Mouse (Mus musculus): Measurements from ENCODE around the gene Cfap74. TPM values are rescaled to one million over a fixed set of nuclear protein-coding genes. Genes with fewer than 3 reads are reported as not detected.
"Not testable (repeated sequence)": the region's sequence is repeated elsewhere in the genome, so short reads cannot be mapped to it uniquely, and the experiment has no call there.

Cfap74 gene
- polyA plus RNA-seq, 1 experiment from 2014 or later, result 2.3 TPM

DNA sequence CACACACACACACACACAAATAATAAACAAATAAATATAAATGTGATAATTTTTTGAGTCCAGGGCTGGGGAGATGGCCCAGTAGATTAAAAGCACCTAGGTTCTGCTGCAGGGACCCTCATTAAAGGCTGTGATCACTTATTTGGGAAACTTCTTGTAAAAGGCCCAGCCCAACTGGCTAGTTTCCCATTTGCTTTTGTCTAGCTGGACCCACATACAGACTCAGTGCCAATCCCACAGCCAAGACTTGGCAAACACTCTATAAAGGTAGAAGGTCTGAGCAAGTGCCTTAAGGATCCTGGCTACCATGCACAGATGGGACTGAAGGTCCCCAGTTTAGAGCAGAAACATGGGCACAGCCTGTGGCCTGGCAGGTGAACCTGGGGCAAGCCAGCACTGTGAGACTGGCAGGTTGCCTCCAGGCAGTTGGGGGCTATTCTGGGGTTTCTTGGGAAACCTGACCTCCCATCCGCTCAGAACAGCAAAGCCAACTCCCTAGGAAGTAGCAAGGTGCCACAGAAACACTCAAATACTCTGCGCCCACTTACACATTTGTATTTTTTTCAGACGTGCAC, 63.8 kb downstream of the Cfap74 start:
- WGBS, result 73% methylated on average over 3 of the region's 3 CpGs
- H3K9me3 ChIP-seq (replicated peaks), result no peaks in the 10 kb centered on the region
- H3K27me3 ChIP-seq, result no peaks in the 10 kb centered on the region
- H3K4me1 ChIP-seq, result peaks cover 14% of the 10 kb centered on the region; the same call in 1 of the 2 replicates
- no peak for ATAC-seq (replicated peaks; ENCODE audit: low FRiP score)
- no peak overlapping the region for H3K4me3 ChIP-seq (replicated peaks)
- H3K9ac ChIP-seq, result no peak overlapping the region
- no peak overlapping the region for H3K4me2 ChIP-seq
- no peaks in the 10 kb centered on the region for H3K36me3 ChIP-seq
- H3K27ac ChIP-seq, result no peak overlapping the region

DNA sequence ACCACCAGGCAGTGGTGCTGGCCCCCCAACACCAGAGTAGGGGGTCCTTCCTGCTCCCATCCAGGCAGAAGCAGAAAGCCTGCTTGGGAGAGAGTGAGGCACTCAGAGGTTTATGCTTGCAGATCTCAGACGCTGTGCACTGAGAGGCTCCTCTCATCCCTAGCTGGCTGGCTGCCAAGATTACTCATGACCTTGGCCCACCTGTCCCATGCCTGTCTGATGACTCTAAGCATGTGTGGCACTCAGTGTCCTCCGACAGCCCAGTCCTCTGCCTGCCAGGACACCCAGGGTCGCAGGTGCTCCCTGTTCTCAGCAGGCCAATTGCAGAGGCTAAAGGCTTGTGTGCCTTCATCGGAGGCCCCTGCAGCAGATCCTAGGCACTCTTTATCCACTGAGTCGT, 64.3 kb downstream of the Cfap74 start:
- Histone ChIP-seq H3K27ac (no peak overlapping the region), H3K36me3 (no peaks in the 10 kb centered on the region), H3K4me2 (no peak overlapping the region), H3K4me3 (replicated peaks) (no peak overlapping the region), H3K4me1 (peaks cover 14% of the 10 kb centered on the region; the same call in 1 of the 2 replicates), H3K9me3 (replicated peaks) (no peaks in the 10 kb centered on the region), H3K27me3 (no peaks in the 10 kb centered on the region), H3K9ac (no peak overlapping the region)
- 57% methylated on average over 5 of the region's 5 CpGs for WGBS
- 0 out of 2 replicates have a peak, but pooled peaks have one; percentile 34 for ATAC-seq (replicated peaks; ENCODE audit: low FRiP score)

DNA sequence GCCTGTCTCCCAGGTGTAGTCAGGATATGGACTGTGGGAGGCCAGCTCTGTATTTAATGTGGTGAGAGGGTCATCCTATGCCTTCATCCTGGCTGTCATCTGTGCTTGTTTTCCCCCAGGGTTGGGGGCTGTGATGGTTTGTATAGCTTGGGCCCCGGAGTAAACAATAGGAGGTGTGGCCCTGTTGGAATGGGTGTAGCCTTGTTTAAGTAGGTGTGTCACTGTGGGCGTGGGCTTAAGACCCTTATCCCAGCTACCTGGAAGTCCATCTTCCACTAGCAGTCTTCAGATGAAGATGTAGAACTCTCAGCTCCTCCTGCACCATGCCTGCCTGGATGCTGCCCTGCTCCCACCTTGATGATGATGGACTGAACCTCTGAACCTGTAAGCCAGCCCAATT, 64.8 kb downstream of the Cfap74 start:
- not testable (repeated sequence) for ATAC-seq (replicated peaks; ENCODE audit: low FRiP score); H3K27ac ChIP-seq; H3K36me3 ChIP-seq; H3K9me3 ChIP-seq (replicated peaks); H3K27me3 ChIP-seq; H3K9ac ChIP-seq; H3K4me3 ChIP-seq (replicated peaks); H3K4me2 ChIP-seq
- H3K4me1 ChIP-seq, result peaks cover 14% of the 10 kb centered on the region; the same call in 1 of the 2 replicates
- 44% methylated on average over 2 of the region's 2 CpGs for WGBS

DNA sequence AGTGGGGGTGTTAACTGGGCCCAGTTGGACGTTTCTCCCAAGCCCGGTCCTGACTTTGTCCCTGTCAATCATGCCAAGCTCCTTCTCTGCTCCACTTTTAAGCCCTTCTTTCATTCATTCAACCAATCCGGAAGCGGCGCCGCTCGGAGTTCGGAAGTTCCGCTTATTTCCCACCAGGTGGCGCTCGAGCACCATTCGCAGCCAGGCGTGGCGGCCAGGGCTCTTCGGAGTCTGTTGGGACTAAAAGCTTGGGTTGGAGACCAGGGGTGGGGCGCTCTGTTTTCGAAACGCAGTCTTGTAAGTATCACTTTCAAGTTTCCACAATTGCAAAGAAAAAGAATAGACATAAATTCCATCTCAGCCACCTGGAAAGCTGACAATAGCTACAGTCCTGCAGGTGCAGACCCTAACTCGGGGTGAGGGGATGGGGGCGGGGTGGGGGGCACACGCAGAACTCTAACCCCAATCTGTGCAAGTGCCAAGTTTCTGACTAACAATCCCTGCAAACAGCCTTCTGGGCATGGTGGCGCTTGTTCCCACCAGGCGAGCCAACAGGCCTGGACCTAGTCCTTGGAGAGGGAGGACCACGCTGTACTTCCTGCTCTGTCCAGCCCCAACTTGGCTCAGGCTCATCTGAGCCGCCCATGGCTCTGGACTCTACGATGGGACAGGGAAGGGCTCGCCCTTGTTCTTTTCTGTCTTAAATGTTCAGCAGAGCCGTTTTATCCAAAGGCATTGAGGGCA, 72.6 kb downstream of the Cfap74 start:
- Histone ChIP-seq H3K4me3 (replicated peaks) (peak overlapping the region; percentile 27), H3K27ac (no peak overlapping the region), H3K4me1 (peaks cover 27% of the 10 kb centered on the region), H3K9me3 (replicated peaks) (no peaks in the 10 kb centered on the region), H3K9ac (no peak overlapping the region), H3K36me3 (no peaks in the 10 kb centered on the region), H3K27me3 (0 out of 2 replicates have a peak, but pooled peaks cover 4% of the 10 kb centered on the region), H3K4me2 (peak overlapping the region; percentile 55)
- 19% methylated on average over 28 of the region's 28 CpGs for WGBS
- ATAC-seq (replicated peaks; ENCODE audit: low FRiP score), result peak; percentile 69

DNA sequence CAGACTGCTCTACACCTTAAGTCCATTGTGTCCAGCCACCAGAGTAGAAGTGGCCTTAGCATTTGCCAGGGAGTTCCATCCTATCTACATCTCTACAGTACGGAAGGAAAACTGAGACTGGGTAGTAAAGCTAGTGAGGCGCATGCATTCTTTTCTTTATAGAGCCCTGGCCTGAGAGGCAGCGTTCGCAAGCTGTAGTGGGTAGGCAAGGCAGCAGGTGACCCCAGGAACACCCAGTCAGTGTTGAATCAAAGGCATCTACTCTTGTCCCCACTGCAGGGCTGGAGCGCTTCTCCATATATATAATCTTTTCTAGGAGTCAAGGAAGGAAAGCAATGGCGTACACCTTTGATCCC, 73.1 kb downstream of the Cfap74 start:
- WGBS, result 87% methylated on average over 6 of the region's 6 CpGs
- H3K4me3 ChIP-seq (replicated peaks), result no peak overlapping the region
- 0 out of 2 replicates have a peak, but pooled peaks cover 4% of the 10 kb centered on the region for H3K27me3 ChIP-seq
- no peak overlapping the region; the same call in 1 of the 2 replicates for H3K4me2 ChIP-seq
- peaks cover 32% of the 10 kb centered on the region for H3K4me1 ChIP-seq
- no peak for ATAC-seq (replicated peaks; ENCODE audit: low FRiP score)
- no peaks in the 10 kb centered on the region for H3K36me3 ChIP-seq
- no peak overlapping the region for H3K9ac ChIP-seq
- no peak overlapping the region for H3K27ac ChIP-seq
- H3K9me3 ChIP-seq (replicated peaks), result no peaks in the 10 kb centered on the region

DNA sequence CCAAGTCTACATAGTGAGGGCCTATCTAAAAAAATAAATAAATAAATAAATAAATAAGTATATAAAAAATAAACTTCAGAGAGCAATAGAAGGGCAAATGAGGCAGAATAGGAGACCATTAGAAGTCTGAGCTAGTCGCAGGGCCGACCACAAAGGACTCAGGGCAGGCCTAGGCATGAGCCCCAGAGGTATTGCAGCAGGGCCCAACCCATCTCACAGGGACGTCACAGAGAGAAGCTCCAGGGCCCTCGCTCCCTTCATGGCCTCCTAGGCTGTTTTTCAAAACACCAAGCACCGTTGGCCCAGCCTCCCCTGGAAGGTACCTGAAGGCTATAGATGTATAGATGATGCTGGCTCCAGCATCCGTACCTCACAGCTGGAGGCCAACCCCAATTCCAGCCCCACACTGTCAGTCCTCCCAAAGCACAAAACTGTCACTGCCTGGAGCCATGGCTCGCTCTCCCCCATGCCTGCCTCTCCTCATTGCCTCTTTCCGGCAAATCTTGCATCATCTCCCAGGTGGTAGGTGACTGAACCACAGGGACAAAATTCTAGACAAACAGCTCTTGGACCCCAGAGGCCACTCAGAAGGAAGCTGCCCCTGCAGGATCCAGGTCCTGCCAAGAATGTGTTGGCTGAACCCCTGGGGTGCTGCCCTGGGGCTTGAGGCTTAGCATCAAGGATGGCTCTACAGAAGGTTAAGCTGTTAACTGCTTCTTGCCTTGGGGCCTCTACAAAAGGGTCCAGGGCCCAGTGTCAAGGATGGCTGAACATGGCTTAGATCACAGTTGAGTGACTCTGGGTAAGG, 73.9 kb downstream of the Cfap74 start:
- no peak overlapping the region for H3K27ac ChIP-seq
- ATAC-seq (replicated peaks; ENCODE audit: low FRiP score), result no peak
- H3K4me2 ChIP-seq, result no peak overlapping the region
- H3K36me3 ChIP-seq, result no peaks in the 10 kb centered on the region
- H3K4me3 ChIP-seq (replicated peaks), result no peak overlapping the region
- no peak overlapping the region for H3K9ac ChIP-seq
- H3K27me3 ChIP-seq, result 0 out of 2 replicates have a peak, but pooled peaks cover 4% of the 10 kb centered on the region
- 84% methylated on average over 8 of the region's 8 CpGs for WGBS
- H3K9me3 ChIP-seq (replicated peaks), result no peaks in the 10 kb centered on the region
- peaks cover 40% of the 10 kb centered on the region for H3K4me1 ChIP-seq

DNA sequence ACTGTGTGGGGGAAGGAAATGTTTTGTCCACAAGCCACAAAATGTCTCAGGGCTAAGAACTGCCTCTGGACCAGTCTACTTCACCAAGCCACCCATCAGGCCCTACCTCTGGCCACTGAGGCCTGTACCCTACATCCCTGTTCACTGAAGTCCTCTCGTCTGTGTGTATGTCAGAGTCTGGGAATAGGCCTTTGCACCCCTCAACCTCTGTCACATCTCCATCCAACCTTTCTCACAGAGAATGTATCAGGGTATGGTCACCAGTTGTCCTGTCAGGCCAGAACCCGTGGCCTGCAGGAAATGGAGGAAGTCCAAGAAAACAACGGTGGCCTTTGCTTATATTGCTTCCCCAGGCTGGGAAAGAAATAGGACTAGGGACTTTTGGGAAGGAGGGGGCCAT, 76.5 kb downstream of the Cfap74 start:
- no peak overlapping the region for H3K4me3 ChIP-seq (replicated peaks)
- ATAC-seq (replicated peaks; ENCODE audit: low FRiP score), result no peak
- H3K9me3 ChIP-seq (replicated peaks), result no peaks in the 10 kb centered on the region
- peaks cover 65% of the 10 kb centered on the region for H3K4me1 ChIP-seq
- no peaks in the 10 kb centered on the region for H3K36me3 ChIP-seq
- no peak overlapping the region for H3K4me2 ChIP-seq
- H3K27ac ChIP-seq, result no peak overlapping the region
- 77% methylated on average over 3 of the region's 3 CpGs for WGBS
- H3K9ac ChIP-seq, result no peak overlapping the region
- H3K27me3 ChIP-seq, result 0 out of 2 replicates have a peak, but pooled peaks cover 4% of the 10 kb centered on the region

DNA sequence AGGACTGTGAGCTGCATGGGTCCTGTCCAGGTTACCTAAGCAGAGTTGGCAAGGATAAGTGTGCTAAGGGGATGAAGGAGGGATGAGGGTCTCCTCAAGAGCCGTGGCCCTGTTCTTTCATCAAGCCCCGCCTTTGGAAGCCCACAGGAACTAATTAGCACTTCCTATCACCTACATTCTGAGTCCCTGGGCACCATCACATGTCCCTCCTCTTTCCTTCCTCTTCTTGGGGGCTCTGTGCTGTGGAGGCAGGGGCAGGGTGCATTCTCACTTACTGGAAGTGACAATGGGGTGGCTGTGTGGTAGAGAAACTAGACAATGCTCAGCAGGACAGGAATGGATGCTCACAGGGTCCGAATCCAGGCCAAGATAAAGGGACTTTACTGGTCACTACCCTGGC, 78.8 kb downstream of the Cfap74 start:
- Histone ChIP-seq H3K4me3 (replicated peaks) (no peak overlapping the region), H3K27me3 (no peaks in the 10 kb centered on the region), H3K27ac (peak overlapping the region; percentile 85), H3K4me2 (peak overlapping the region; percentile 18; the same call in 1 of the 2 replicates), H3K9me3 (replicated peaks) (no peaks in the 10 kb centered on the region), H3K36me3 (no peaks in the 10 kb centered on the region), H3K9ac (no peak overlapping the region), H3K4me1 (peaks cover 63% of the 10 kb centered on the region)
- WGBS, result 27% methylated on average over 3 of the region's 3 CpGs
- ATAC-seq (replicated peaks; ENCODE audit: low FRiP score), result no peak

DNA sequence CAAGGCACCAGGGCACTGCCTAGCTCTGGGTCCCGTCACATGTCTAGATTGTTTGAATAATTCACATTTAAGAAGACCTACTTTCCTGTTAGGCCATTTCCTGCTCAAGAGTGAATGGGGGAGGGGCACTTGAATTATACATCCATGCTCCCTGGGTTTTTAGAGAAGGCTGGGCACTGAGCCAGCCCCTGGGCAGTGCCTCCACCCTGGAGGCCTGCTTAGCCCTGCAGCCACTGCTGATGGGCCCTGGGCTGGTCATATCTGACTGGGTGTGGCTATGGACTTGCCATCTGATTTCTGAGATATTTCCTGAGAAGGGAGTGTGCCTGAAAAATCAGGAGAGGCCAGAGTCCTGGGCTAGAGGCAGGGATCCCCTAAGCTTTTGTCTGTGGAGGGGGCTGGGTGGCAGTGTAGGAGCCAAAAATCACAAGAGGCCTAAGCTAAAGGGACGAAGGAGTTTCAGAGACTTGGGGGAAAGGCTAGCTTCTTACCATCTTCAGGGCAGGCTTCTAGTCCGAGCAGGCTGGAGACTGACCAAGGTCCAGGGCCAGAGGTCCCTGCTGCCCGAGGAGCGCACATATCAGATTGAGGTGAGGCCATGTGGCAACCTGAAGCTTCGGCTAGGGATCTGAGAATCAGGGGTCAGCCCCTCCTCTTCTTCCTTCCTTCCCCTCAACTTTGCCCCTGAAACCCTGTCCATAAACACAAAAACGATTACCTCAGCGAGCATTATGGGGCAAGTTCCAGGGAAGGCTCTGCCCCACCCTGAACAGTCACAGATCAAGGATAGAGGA, 79.4 kb downstream of the Cfap74 start:
- peak; percentile 70 for ATAC-seq (replicated peaks; ENCODE audit: low FRiP score)
- Histone ChIP-seq H3K27me3 (no peaks in the 10 kb centered on the region), H3K36me3 (no peaks in the 10 kb centered on the region), H3K4me2 (peak overlapping the region; percentile 18; the same call in 1 of the 2 replicates), H3K27ac (peak overlapping the region; percentile 85), H3K4me3 (replicated peaks) (no peak overlapping the region), H3K9me3 (replicated peaks) (no peaks in the 10 kb centered on the region), H3K4me1 (peaks cover 62% of the 10 kb centered on the region), H3K9ac (no peak overlapping the region)
- WGBS, result 45% methylated on average over 8 of the region's 8 CpGs

DNA sequence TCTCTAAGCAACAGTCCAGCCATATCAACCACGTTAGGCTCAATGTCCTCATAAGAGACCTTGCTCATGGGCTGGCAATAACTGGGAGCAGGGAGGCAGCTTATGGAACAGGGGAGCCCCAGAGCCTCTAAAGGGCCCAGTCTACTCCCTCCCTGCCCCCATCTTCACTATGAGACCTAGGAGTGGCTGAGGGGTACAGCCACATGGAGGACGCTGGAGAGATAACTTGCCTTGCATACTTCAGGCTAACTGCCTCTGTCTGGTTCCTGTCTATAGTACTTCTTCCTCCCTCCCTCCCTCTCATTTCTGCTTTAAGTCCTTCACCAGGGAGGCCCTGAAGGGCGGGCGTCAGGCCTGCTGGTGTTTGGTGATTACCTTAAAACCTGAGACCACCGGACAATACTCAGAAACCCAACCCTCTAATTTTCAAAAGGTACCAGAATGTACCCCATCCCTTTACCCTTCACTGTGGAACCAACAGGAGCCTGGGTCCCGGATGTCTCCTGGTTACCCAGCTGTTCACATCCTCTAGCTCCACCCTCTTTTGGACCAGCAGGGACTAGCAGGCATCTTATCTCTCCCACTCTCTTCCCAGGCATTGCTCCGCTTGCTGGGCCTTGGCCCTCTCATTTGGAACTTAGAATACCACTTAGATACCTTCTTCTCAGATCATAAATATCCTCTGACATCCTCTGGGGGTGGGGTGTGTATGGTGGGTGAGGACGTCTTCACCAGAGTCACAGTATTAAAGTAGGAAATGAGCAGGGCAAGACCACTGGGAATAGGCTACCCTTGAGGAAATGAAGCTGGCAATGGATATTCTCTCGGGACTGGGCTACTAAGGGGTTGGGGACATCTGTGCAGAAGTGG, 80.3 kb downstream of the Cfap74 start:
- WGBS, result 75% methylated on average over 9 of the region's 9 CpGs
- Histone ChIP-seq H3K27me3 (no peaks in the 10 kb centered on the region), H3K4me3 (replicated peaks) (no peak overlapping the region), H3K4me1 (peaks cover 68% of the 10 kb centered on the region), H3K9ac (no peak overlapping the region), H3K27ac (peak overlapping the region; percentile 85), H3K9me3 (replicated peaks) (no peaks in the 10 kb centered on the region), H3K4me2 (no peak overlapping the region), H3K36me3 (no peaks in the 10 kb centered on the region)
- ATAC-seq (replicated peaks; ENCODE audit: low FRiP score), result no peak

DNA sequence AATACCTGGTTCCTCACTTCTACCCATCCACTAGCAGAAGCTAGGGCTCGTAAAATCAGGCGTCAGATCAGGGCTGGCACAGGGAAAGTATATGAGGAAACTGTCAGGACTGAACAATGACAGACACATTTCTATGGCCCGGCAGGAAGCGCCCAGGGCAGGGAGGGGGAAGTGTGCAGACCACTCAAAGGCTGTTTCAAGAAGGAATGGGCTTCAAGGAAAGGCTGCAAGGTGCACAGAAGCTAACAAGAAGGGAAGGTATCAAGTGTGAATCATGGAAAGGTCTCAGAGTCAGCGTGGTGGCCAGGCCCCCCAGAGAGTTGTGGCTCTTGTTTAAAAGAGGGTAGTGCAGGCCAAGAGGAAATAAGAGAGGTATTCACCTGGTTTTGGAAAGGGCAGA, 81.5 kb downstream of the Cfap74 start:
- Histone ChIP-seq H3K36me3 (no peaks in the 10 kb centered on the region), H3K9me3 (replicated peaks) (no peaks in the 10 kb centered on the region), H3K4me3 (replicated peaks) (peak overlapping the region; percentile 74), H3K4me2 (peak overlapping the region; percentile 72), H3K4me1 (peaks cover 70% of the 10 kb centered on the region), H3K27me3 (no peaks in the 10 kb centered on the region), H3K27ac (peak overlapping the region; percentile 94), H3K9ac (peak overlapping the region; percentile 100)
- WGBS, result 25% methylated on average over 5 of the region's 5 CpGs
- no peak for ATAC-seq (replicated peaks; ENCODE audit: low FRiP score)
